Mouse (Mus musculus): ENCODE measurements around the gene Arsk. TPM values are rescaled to one million over a fixed set of nuclear protein-coding genes. Genes with fewer than 3 reads are reported as not detected.

Gene Arsk
- polyA plus RNA-seq, 1 experiment from 2014 or later, result 4.7 TPM

DNA sequence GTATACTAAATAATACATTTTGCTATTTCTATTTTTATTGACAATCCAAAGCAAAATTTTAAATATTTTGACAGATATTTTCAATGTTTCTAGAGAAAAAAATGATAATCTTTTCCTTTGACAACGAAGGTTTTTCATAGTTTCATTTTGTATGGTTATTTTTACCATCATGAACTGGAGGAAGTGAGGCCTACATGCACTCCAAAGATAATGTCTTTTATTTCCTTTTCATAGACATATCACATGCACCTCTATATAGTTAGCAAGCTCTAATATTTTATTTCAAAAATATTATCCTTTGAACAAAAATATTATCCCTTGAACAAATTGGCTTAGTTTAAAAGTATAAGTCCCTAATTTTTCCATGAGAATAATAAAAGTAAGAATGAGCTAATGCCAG, 24.1 kb downstream of the Arsk start:
- ATAC-seq, result no peak
- WGBS, result 82% methylated on average over 1 of the region's 1 CpGs
- H3K4me3 ChIP-seq (ENCODE audit: low read length), result no peak overlapping the region
- no peak overlapping the region for H3K4me2 ChIP-seq (ENCODE audit: low read length)
- no peaks in the 10 kb centered on the region for H3K9me3 ChIP-seq (ENCODE audit: control insufficient read depth, low read length)
- no peak overlapping the region for H3K9ac ChIP-seq (ENCODE audit: low read depth, low read length)
- no peak overlapping the region for H3K27ac ChIP-seq (ENCODE audit: low read depth, low read length)
- no peaks in the 10 kb centered on the region for H3K27me3 ChIP-seq (replicated peaks; ENCODE audit: control insufficient read depth, insufficient read depth, low read length)
- H3K4me1 ChIP-seq (ENCODE audit: control insufficient read depth, insufficient read depth, low read depth, low read length), result no peaks in the 10 kb centered on the region
- no peaks in the 10 kb centered on the region for H3K36me3 ChIP-seq (ENCODE audit: control insufficient read depth, insufficient read depth, low read length)

DNA sequence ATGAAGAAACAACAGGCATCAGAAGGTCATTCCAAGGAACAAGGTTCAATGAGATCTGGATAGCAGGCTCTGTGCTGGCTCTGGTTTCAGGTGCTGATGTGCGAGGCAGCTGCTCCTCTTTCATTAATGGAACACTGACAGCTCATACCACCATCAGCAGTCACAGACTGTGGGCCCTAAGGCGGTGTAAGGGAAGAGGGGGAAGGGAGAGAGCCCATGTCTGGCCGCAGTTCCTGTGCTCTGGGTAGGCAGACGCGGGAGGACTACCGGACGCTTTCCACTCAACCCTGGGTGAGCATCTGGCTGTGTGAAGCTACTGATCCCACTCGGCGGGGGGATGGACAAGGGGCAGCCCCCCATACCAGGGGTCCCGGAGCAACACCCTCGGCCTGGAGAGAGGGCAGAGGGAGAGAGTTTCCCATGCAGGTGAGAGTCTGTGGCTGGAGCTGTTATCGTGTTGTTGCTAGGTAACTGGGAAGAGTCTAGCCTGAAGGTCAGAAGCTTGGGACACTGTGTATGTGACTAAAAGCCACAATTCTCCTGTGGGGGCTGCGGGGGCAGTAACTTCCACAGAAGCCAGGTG, 34.0 kb downstream of the Arsk start:
- no peak for ATAC-seq
- no peaks in the 10 kb centered on the region for H3K27me3 ChIP-seq (replicated peaks; ENCODE audit: control insufficient read depth, insufficient read depth, low read length)
- no peaks in the 10 kb centered on the region for H3K9me3 ChIP-seq (ENCODE audit: control insufficient read depth, low read length)
- no peak overlapping the region for H3K27ac ChIP-seq (ENCODE audit: low read depth, low read length)
- H3K9ac ChIP-seq (ENCODE audit: low read depth, low read length), result no peak overlapping the region
- H3K4me2 ChIP-seq (ENCODE audit: low read length), result no peak overlapping the region
- 86% methylated on average over 13 of the region's 13 CpGs for WGBS
- H3K4me3 ChIP-seq (ENCODE audit: low read length), result no peak overlapping the region
- H3K4me1 ChIP-seq (ENCODE audit: control insufficient read depth, insufficient read depth, low read depth, low read length), result no peaks in the 10 kb centered on the region
- H3K36me3 ChIP-seq (ENCODE audit: control insufficient read depth, insufficient read depth, low read length), result peaks cover 9% of the 10 kb centered on the region

GRCm38 (mm10) chr13:76063548-76063947, 34.9 kb downstream of the Arsk start:
- ATAC-seq, result no peak
- H3K4me2 ChIP-seq (ENCODE audit: low read length), result no peak overlapping the region
- no peaks in the 10 kb centered on the region for H3K4me1 ChIP-seq (ENCODE audit: control insufficient read depth, insufficient read depth, low read depth, low read length)
- H3K27ac ChIP-seq (ENCODE audit: low read depth, low read length), result no peak overlapping the region
- no peaks in the 10 kb centered on the region for H3K9me3 ChIP-seq (ENCODE audit: control insufficient read depth, low read length)
- no peak overlapping the region for H3K4me3 ChIP-seq (ENCODE audit: low read length)
- H3K36me3 ChIP-seq (ENCODE audit: control insufficient read depth, insufficient read depth, low read length), result peaks cover 9% of the 10 kb centered on the region
- WGBS, result 95% methylated on average over 4 of the region's 4 CpGs
- H3K27me3 ChIP-seq (replicated peaks; ENCODE audit: control insufficient read depth, insufficient read depth, low read length), result no peaks in the 10 kb centered on the region
- no peak overlapping the region for H3K9ac ChIP-seq (ENCODE audit: low read depth, low read length)

GRCm38 (mm10) chr13:76062569-76062968, 35.9 kb downstream of the Arsk start:
- Histone ChIP-seq H3K4me1 (ENCODE audit: control insufficient read depth, insufficient read depth, low read depth, low read length) (no peaks in the 10 kb centered on the region), H3K4me3 (ENCODE audit: low read length) (no peak overlapping the region), H3K4me2 (ENCODE audit: low read length) (no peak overlapping the region), H3K27me3 (replicated peaks; ENCODE audit: control insufficient read depth, insufficient read depth, low read length) (0 out of 2 replicates have a peak, but pooled peaks cover 3% of the 10 kb centered on the region), H3K9ac (ENCODE audit: low read depth, low read length) (no peak overlapping the region), H3K27ac (ENCODE audit: low read depth, low read length) (no peak overlapping the region), H3K9me3 (ENCODE audit: control insufficient read depth, low read length) (no peaks in the 10 kb centered on the region), H3K36me3 (ENCODE audit: control insufficient read depth, insufficient read depth, low read length) (peaks cover 9% of the 10 kb centered on the region)
- 95% methylated on average over 3 of the region's 3 CpGs for WGBS
- no peak for ATAC-seq

DNA sequence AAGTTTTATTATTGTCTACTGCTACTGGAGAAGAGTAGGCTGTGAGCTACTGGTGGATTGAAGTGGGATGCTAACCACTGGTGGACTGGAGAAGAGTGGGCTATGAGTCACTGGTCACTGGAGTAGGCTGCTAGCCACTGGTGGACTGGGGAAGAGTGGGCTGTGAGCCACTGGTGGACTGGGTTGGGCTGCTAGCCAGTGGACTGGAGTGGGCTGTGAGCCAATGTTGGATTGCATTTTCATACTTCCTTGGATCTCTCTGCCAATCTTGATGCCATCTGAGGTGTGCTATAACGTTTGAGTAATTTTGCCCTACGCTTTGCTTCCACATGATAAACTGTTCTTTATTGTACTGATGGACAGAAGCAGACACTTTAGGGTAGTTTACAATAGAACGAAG, 36.3 kb downstream of the Arsk start:
- Histone ChIP-seq H3K4me1 (ENCODE audit: control insufficient read depth, insufficient read depth, low read depth, low read length) (no peaks in the 10 kb centered on the region), H3K36me3 (ENCODE audit: control insufficient read depth, insufficient read depth, low read length) (peaks cover 9% of the 10 kb centered on the region), H3K4me2 (ENCODE audit: low read length) (no peak overlapping the region), H3K9me3 (ENCODE audit: control insufficient read depth, low read length) (no peaks in the 10 kb centered on the region), H3K4me3 (ENCODE audit: low read length) (no peak overlapping the region), H3K27ac (ENCODE audit: low read depth, low read length) (no peak overlapping the region), H3K27me3 (replicated peaks; ENCODE audit: control insufficient read depth, insufficient read depth, low read length) (0 out of 2 replicates have a peak, but pooled peaks cover 3% of the 10 kb centered on the region), H3K9ac (ENCODE audit: low read depth, low read length) (no peak overlapping the region)
- 91% methylated on average over 3 of the region's 3 CpGs for WGBS
- no peak for ATAC-seq

DNA sequence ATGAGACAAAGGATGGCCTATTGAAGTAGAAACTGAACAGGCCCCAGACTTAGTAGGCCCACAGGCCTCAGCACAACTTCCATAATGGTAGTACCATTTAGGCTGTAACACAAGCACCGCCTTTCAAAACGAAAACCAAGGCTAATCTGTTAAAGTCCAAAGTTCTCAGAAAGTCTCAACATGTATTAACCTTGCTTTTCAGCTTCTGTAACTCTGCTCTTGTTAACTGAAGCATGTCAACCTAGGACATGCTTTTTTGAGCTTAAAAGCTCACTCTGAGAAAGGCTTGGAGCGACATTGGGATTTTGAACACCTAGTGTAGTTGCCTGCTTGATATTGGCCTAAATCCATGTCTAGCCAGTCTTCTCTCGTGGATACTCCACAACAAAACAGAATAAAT, 38.9 kb downstream of the Arsk start:
- 87% methylated on average over 4 of the region's 4 CpGs for WGBS
- no peak for ATAC-seq
- Histone ChIP-seq H3K9ac (ENCODE audit: low read depth, low read length) (no peak overlapping the region), H3K36me3 (ENCODE audit: control insufficient read depth, insufficient read depth, low read length) (peaks cover 4% of the 10 kb centered on the region; the same call in 1 of the 2 replicates), H3K27me3 (replicated peaks; ENCODE audit: control insufficient read depth, insufficient read depth, low read length) (peaks cover 3% of the 10 kb centered on the region; the same call in 1 of the 2 replicates), H3K4me2 (ENCODE audit: low read length) (no peak overlapping the region), H3K9me3 (ENCODE audit: control insufficient read depth, low read length) (no peaks in the 10 kb centered on the region), H3K4me1 (ENCODE audit: control insufficient read depth, insufficient read depth, low read depth, low read length) (peaks cover 14% of the 10 kb centered on the region), H3K27ac (ENCODE audit: low read depth, low read length) (no peak overlapping the region), H3K4me3 (ENCODE audit: low read length) (no peak overlapping the region)

DNA sequence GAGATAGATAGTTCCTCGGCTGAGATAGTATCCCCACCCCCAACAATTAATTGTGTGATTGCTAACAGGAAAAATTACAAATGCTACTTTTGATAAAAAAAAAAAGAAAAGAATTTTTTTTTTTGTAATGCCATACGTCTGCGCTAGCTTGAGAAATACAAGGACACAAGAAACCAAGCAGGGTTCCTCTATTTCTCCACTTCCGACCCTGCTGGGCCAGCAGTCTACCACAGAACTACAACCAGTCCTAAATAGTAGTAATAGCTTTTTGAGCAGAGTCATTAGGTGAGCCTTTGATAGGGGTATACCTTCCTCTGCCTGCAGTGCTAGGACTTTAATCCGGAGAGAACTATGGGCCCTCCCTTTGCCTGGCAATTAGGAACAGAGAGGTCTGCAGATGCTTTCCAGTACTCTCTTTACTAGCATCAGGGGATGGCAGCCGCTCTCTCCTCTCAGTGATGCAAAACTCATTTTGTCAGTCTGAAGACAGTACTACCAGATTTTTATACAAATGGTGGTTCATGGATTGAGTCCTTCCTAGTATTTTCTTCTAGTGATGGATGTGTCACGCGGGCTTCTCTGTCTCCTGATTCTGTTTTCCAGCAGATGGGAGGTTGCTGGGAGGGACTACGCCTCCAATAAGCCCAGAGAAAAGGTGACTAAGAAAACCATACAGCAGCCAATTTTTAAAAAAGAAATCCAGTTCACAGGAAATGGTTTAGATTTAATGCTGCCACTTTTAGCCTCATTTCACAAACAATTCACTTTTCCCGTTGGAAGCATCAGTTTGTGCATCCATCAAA, 41.0 kb downstream of the Arsk start:
- peaks cover 8% of the 10 kb centered on the region for H3K27me3 ChIP-seq (replicated peaks; ENCODE audit: control insufficient read depth, insufficient read depth, low read length)
- H3K4me1 ChIP-seq (ENCODE audit: control insufficient read depth, insufficient read depth, low read depth, low read length), result peaks cover 14% of the 10 kb centered on the region
- H3K36me3 ChIP-seq (ENCODE audit: control insufficient read depth, insufficient read depth, low read length), result peaks cover 2% of the 10 kb centered on the region; the same call in 1 of the 2 replicates
- no peaks in the 10 kb centered on the region for H3K9me3 ChIP-seq (ENCODE audit: control insufficient read depth, low read length)
- 73% methylated on average over 10 of the region's 10 CpGs for WGBS
- no peak for ATAC-seq
- no peak overlapping the region for H3K27ac ChIP-seq (ENCODE audit: low read depth, low read length)
- H3K9ac ChIP-seq (ENCODE audit: low read depth, low read length), result no peak overlapping the region
- no peak overlapping the region; the same call in 1 of the 2 replicates for H3K4me3 ChIP-seq (ENCODE audit: low read length)
- H3K4me2 ChIP-seq (ENCODE audit: low read length), result peak overlapping the region; percentile 99

DNA sequence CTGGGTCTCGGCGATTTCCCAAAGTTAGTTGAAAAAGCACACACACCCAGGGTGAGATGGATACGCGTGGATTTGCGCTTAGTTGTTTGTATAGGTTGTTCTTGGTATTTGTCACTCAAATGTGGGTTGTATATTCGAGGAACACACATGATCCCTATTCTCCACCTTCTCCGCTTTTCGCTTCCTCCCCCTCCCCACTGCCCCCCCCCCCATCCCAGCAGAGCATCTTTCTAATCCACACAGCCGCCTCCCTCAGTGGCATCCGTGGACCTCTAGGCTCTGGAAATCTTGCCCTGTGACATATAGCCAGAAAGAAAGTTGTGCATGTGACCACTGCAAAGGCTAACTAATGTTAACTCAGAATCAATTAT, 41.6 kb downstream of the Arsk start, which contains the start of gene Gpr150:
Gene Gpr150, minus strand, starts transcription at position 101 of the 371 bp plus-strand sequence.
- no peak for ATAC-seq
- no peaks in the 10 kb centered on the region for H3K36me3 ChIP-seq (ENCODE audit: control insufficient read depth, insufficient read depth, low read length)
- peak within 1 kb of the TSS; percentile 72 for H3K9ac ChIP-seq (ENCODE audit: low read depth, low read length)
- H3K27me3 ChIP-seq (replicated peaks; ENCODE audit: control insufficient read depth, insufficient read depth, low read length), result peaks cover 8% of the 10 kb centered on the region
- H3K4me3 ChIP-seq (ENCODE audit: low read length), result peak within 1 kb of the TSS; percentile 66
- H3K9me3 ChIP-seq (ENCODE audit: control insufficient read depth, low read length), result no peaks in the 10 kb centered on the region
- peak within 1 kb of the TSS; percentile 99 for H3K4me2 ChIP-seq (ENCODE audit: low read length)
- WGBS, result 15% methylated on average over 10 of the region's 10 CpGs
- peak within 1 kb of the TSS; percentile 66 for H3K27ac ChIP-seq (ENCODE audit: low read depth, low read length)
- peaks cover 14% of the 10 kb centered on the region for H3K4me1 ChIP-seq (ENCODE audit: control insufficient read depth, insufficient read depth, low read depth, low read length)

DNA sequence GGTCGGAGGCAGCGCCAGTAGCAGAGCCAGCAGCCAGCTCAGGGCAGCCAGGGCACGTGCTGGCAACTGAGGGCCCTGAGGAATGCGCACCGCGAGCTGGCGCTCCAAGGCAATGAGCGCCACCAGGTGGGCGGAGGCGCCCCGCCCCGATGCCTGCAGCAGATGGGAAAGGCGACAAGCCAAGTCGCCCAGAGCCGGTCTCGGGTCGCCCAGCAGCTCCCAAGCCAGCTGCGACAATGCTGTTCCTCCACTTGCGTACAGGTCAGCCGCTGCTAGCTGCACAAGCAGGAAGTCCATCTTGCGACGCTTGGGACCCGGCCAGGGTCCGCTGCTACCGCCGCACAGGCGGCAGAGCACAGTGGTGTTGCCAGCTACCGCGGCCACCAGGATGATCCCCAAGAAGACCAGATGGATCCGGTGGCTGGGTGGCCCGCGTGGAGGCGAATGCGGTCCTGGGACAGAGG, 42.2 kb downstream of the Arsk start:
- Histone ChIP-seq H3K9me3 (ENCODE audit: control insufficient read depth, low read length) (no peaks in the 10 kb centered on the region), H3K4me3 (ENCODE audit: low read length) (peak overlapping the region; percentile 66), H3K4me2 (ENCODE audit: low read length) (peak overlapping the region; percentile 99), H3K27ac (ENCODE audit: low read depth, low read length) (peak overlapping the region; percentile 66), H3K27me3 (replicated peaks; ENCODE audit: control insufficient read depth, insufficient read depth, low read length) (peaks cover 8% of the 10 kb centered on the region), H3K36me3 (ENCODE audit: control insufficient read depth, insufficient read depth, low read length) (no peaks in the 10 kb centered on the region), H3K4me1 (ENCODE audit: control insufficient read depth, insufficient read depth, low read depth, low read length) (peaks cover 14% of the 10 kb centered on the region), H3K9ac (ENCODE audit: low read depth, low read length) (peak overlapping the region; percentile 72)
- ATAC-seq, result peak; percentile 94
- WGBS, result under 1% methylated on average over 28 of the region's 34 CpGs
